Mouse (Mus musculus) small intestine, adult 2 months (tissue): ENCODE results near the gene 2900011O08Rik.

ENCODE experiments used
- CTCF ChIP-seq: fragments of 200-500 bp; IDR thresholded peaks from 2 replicates; pipeline ENCODE4 v1.5.1; 2012; ENCODE audit warnings: low read depth, mild to moderate bottlenecking, control low read depth, inconsistent platforms, low read length, moderate library complexity, mixed read lengths; ENCODE audit not compliant: insufficient replicate concordance, insufficient read length; ENCODE audit errors: extremely low read depth
- POLR2A ChIP-seq: fragments of 200-500 bp; IDR thresholded peaks from 2 replicates; pipeline ENCODE4 v1.6.1; 2012; ENCODE audit warnings: low read depth, mild to moderate bottlenecking, control low read depth, inconsistent platforms, low read length, moderate library complexity

GRCm38 (mm10) chr16:13944752-13945151, 41.7 kb upstream of the 2900011O08Rik start:
- TF ChIP-seq CTCF (no peak), POLR2A (no peak)
